Mouse (Mus musculus): ENCODE results near the gene Wwc1. TPM values are rescaled to one million over a fixed set of nuclear protein-coding genes. Genes with fewer than 3 reads are reported as not detected.

Wwc1 gene
- total and polyA plus RNA-seq, 3 experiments, result 0.89 to 8.7 (median 2.0) TPM

DNA sequence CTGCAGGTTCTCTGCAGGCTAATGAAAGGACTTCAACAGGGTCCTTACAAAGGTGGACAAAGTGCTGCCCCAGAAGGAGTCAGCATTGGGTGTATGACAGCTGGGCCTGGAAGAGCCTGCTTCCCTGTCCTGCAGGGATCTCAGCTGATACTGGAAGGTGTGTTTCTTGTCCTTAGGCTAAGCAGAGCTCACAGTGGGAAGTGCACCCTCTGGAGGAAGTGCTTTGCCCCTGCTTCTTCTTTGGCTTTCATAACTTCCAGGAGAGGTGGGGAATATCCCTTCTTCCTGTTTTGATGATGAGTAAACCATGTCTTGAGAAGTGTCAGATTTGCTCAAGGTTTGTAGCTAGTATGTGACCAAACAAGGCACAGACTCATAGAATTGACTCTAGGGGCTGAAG is 15.0 kb upstream of the Wwc1 start:
- no peak for TF ChIP-seq SIN3A (IDR thresholded peaks at IDR 0.05; ENCODE audit: low read length)
- no peak for TF ChIP-seq HCFC1 (IDR thresholded peaks at IDR 0.05; ENCODE audit: low read depth, low read length)
- TF ChIP-seq KAT2A (IDR thresholded peaks at IDR 0.05; ENCODE audit: insufficient replicate concordance, low read length), result no peak
- TF ChIP-seq ZNF384 (IDR thresholded peaks at IDR 0.05; ENCODE audit: low read depth, low read length), result no peak
- Histone ChIP-seq H3K9ac (ENCODE audit: insufficient read depth, low read depth) (no peak overlapping the region), H3K4me3 (replicated peaks in 1 of 3; ENCODE audit: low read depth in 2 of 3, low read length in 2 of 3, poor library complexity in 1 of 3) (no peak overlapping the region), H3K27me3 (replicated peaks) (no peaks in the 10 kb centered on the region), H3K36me3 (replicated peaks in 1 of 2; ENCODE audit: control insufficient read depth in 1 of 2, insufficient read depth in 1 of 2, low read length in 1 of 2) (no peaks in the 10 kb centered on the region), H3K4me2 (ENCODE audit: insufficient read depth, low read depth, poor library complexity, severe bottlenecking) (no peak overlapping the region), H3K9me3 (replicated peaks; ENCODE audit: low read length) (peaks cover 4% of the 10 kb centered on the region), H3K27ac (ENCODE audit: insufficient read depth, low read depth) (no peak overlapping the region), H3K4me1 (ENCODE audit: control insufficient read depth in 1 of 2, insufficient read depth in 2 of 2) (peaks cover 0 to 33% of the 10 kb centered on the region in 2 experiments; a peak in 2 of 4 replicates), H3K79me2 (replicated peaks; ENCODE audit: control insufficient read depth, extremely low read depth, insufficient read depth, poor library complexity, severe bottlenecking) (no peaks in the 10 kb centered on the region)
- DNase-seq (ENCODE audit: extremely low read depth), result no peak
- in situ Hi-C loops (cut with MboI; ENCODE audit: low pct_ligation_motif_present, low pct_unique_long_range_greater_than_20kb, low sequenced_read_pairs), result loop anchor here (10.0 to 25.0 kb wide), 2 partner anchors 131 to 308 kb away; no protein-coding TSS in a partner anchor
- dilution Hi-C loops (cut with MboI; ENCODE audit: extremely low pct_ligation_motif_present, extremely low pct_unique_long_range_greater_than_20kb, low sequenced_read_pairs), result no loop called here

DNA sequence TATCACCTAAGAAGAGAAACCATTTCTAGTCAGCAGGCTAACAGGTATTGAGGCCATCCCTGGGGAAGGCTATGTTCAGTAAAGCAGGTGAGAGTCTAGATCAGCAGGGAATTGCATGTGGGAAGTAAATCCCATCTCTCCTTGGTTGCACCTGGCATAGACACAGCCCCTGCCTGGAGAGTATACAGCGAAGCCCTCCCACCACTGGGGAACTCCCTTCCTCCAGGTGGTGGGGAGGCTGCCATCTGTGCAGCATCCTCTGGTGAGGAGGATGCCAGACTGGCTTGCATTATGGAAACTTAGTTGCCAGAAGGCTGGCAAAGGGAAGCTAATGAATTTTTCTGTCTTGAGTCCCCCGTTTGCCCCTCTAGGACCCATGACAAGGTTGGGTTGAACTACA is 11.5 kb upstream of the Wwc1 start:
- Histone ChIP-seq H3K36me3 (replicated peaks in 1 of 2; ENCODE audit: control insufficient read depth in 1 of 2, insufficient read depth in 1 of 2, low read length in 1 of 2) (no peaks in the 10 kb centered on the region), H3K4me2 (ENCODE audit: insufficient read depth, low read depth, poor library complexity, severe bottlenecking) (no peak overlapping the region), H3K4me3 (replicated peaks in 1 of 3; ENCODE audit: low read depth in 2 of 3, low read length in 2 of 3, poor library complexity in 1 of 3) (no peak overlapping the region), H3K27me3 (replicated peaks) (no peaks in the 10 kb centered on the region), H3K9ac (ENCODE audit: insufficient read depth, low read depth) (no peak overlapping the region), H3K27ac (ENCODE audit: insufficient read depth, low read depth) (no peak overlapping the region), H3K9me3 (replicated peaks; ENCODE audit: low read length) (peaks cover 4% of the 10 kb centered on the region), H3K79me2 (replicated peaks; ENCODE audit: control insufficient read depth, extremely low read depth, insufficient read depth, poor library complexity, severe bottlenecking) (no peaks in the 10 kb centered on the region), H3K4me1 (ENCODE audit: control insufficient read depth in 1 of 2, insufficient read depth in 2 of 2) (peaks cover 0 to 10% of the 10 kb centered on the region in 2 experiments; a peak in 2 of 4 replicates)
- TF ChIP-seq CTCF (conservative IDR thresholded peaks at IDR 0.05 in 1 of 2, IDR thresholded peaks at IDR 0.05 in 1 of 2; ENCODE audit: low read depth in 2 of 2, low read length in 2 of 2) (no peak), CHD1 (IDR thresholded peaks at IDR 0.05; ENCODE audit: low read depth, low read length) (no peak), JUND (conservative IDR thresholded peaks at IDR 0.05; ENCODE audit: low read depth, low read length) (no peak), HCFC1 (IDR thresholded peaks at IDR 0.05; ENCODE audit: low read depth, low read length) (no peak)
- DNase-seq (ENCODE audit: extremely low read depth), result no peak
- in situ Hi-C loops (cut with MboI; ENCODE audit: low pct_ligation_motif_present, low pct_unique_long_range_greater_than_20kb, low sequenced_read_pairs), result loop anchor here (10.0 to 25.0 kb wide), 2 partner anchors 127 to 305 kb away; no protein-coding TSS in a partner anchor
- dilution Hi-C loops (cut with MboI; ENCODE audit: extremely low pct_ligation_motif_present, extremely low pct_unique_long_range_greater_than_20kb, low sequenced_read_pairs), result no loop called here

DNA sequence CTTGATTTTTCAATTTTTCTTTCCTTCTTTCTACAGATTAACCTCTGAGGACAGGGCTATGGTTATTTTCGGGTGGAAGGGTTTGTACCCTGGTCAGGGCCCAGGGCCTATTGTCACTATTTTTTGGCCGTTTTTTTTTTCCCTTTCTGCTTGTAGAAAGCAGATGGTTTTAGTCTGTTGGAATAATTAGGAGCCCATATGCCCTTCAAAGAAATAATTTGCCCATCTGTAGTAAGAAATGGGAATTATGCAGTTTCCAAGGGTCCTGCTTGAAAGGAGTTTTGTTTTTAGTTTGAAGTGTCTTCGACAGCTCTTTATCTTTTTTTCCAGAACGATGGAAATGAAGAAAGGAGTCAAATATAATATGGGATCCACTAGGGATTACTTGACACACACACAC is 9.6 kb upstream of the Wwc1 start:
- peaks cover 0 to 23% of the 10 kb centered on the region in 2 experiments; a peak in 2 of 4 replicates for H3K4me1 ChIP-seq (ENCODE audit: control insufficient read depth in 1 of 2, insufficient read depth in 2 of 2)
- H3K79me2 ChIP-seq (replicated peaks; ENCODE audit: control insufficient read depth, extremely low read depth, insufficient read depth, poor library complexity, severe bottlenecking), result no peaks in the 10 kb centered on the region
- no peaks in the 10 kb centered on the region for H3K36me3 ChIP-seq (replicated peaks in 1 of 2; ENCODE audit: control insufficient read depth in 1 of 2, insufficient read depth in 1 of 2, low read length in 1 of 2)
- no peak overlapping the region for H3K9ac ChIP-seq (ENCODE audit: insufficient read depth, low read depth)
- H3K27ac ChIP-seq (ENCODE audit: insufficient read depth, low read depth), result no peak overlapping the region
- dilution Hi-C loops (cut with MboI; ENCODE audit: extremely low pct_ligation_motif_present, extremely low pct_unique_long_range_greater_than_20kb, low sequenced_read_pairs) (no loop called here), in situ Hi-C loops (cut with MboI; ENCODE audit: low pct_ligation_motif_present, low pct_unique_long_range_greater_than_20kb, low sequenced_read_pairs) (loop anchor here (10.0 to 25.0 kb wide), 2 partner anchors 125 to 303 kb away; no protein-coding TSS in a partner anchor)
- no peak for DNase-seq (ENCODE audit: extremely low read depth)
- H3K9me3 ChIP-seq (replicated peaks; ENCODE audit: low read length), result no peaks in the 10 kb centered on the region
- no peak for TF ChIP-seq USF2 (conservative IDR thresholded peaks at IDR 0.05; ENCODE audit: low read depth, low read length)
- TF ChIP-seq NRF1 (IDR thresholded peaks at IDR 0.05; ENCODE audit: low read depth, low read length), result no peak
- TF ChIP-seq ELF1 (IDR thresholded peaks at IDR 0.05; ENCODE audit: low read depth, low read length), result no peak
- no peak for TF ChIP-seq KAT2A (IDR thresholded peaks at IDR 0.05; ENCODE audit: insufficient replicate concordance, low read length)
- TF ChIP-seq CHD2 (IDR thresholded peaks at IDR 0.05; ENCODE audit: low read length), result no peak
- no peak for TF ChIP-seq GABPA (IDR thresholded peaks at IDR 0.05; ENCODE audit: insufficient replicate concordance, low read depth, low read length)
- TF ChIP-seq POLR2AphosphoS2 (IDR thresholded peaks at IDR 0.05; ENCODE audit: low read depth, low read length), result no peak
- no peak for TF ChIP-seq PAX5 (IDR thresholded peaks at IDR 0.05; ENCODE audit: low read length)
- no peak for TF ChIP-seq ZNF384 (IDR thresholded peaks at IDR 0.05; ENCODE audit: low read depth, low read length)
- TF ChIP-seq TCF12 (IDR thresholded peaks at IDR 0.05; ENCODE audit: low read depth, low read length), result no peak
- no peak for TF ChIP-seq ZKSCAN1 (IDR thresholded peaks at IDR 0.05; ENCODE audit: borderline replicate concordance, low read depth, low read length)
- no peak for TF ChIP-seq E2F4 (IDR thresholded peaks at IDR 0.05; ENCODE audit: insufficient replicate concordance, low read depth, low read length)
- no peak for TF ChIP-seq RAD21 (IDR thresholded peaks at IDR 0.05; ENCODE audit: low read depth, low read length)
- no peak for TF ChIP-seq ZC3H11A (IDR thresholded peaks at IDR 0.05; ENCODE audit: low read depth, low read length)
- TF ChIP-seq CHD1 (IDR thresholded peaks at IDR 0.05; ENCODE audit: low read depth, low read length), result no peak
- TF ChIP-seq RCOR1 (conservative IDR thresholded peaks at IDR 0.05; ENCODE audit: low read depth, low read length), result no peak
- no peak for TF ChIP-seq CTCF (conservative IDR thresholded peaks at IDR 0.05 in 1 of 2, IDR thresholded peaks at IDR 0.05 in 1 of 2; ENCODE audit: low read depth in 2 of 2, low read length in 2 of 2)
- TF ChIP-seq UBTF (IDR thresholded peaks at IDR 0.05; ENCODE audit: low read depth, low read length), result no peak
- H3K4me2 ChIP-seq (ENCODE audit: insufficient read depth, low read depth, poor library complexity, severe bottlenecking), result no peak overlapping the region
- no peak overlapping the region for H3K4me3 ChIP-seq (replicated peaks in 1 of 3; ENCODE audit: low read depth in 2 of 3, low read length in 2 of 3, poor library complexity in 1 of 3)
- H3K27me3 ChIP-seq (replicated peaks), result no peaks in the 10 kb centered on the region
